Mouse (Mus musculus) E14TG2a.4 (cell line): ENCODE measurements around the gene Ptprc.

Source experiments
- CTCF ChIP-seq: conservative IDR thresholded peaks from 2 replicates; pipeline ENCODE4 v1.5.1; 2014; ENCODE audit warnings: low read length
- POU5F1 ChIP-seq: IDR thresholded peaks from 2 replicates; pipeline ENCODE4 v1.6.1; 2014; ENCODE audit warnings: low read length, borderline replicate concordance

DNA sequence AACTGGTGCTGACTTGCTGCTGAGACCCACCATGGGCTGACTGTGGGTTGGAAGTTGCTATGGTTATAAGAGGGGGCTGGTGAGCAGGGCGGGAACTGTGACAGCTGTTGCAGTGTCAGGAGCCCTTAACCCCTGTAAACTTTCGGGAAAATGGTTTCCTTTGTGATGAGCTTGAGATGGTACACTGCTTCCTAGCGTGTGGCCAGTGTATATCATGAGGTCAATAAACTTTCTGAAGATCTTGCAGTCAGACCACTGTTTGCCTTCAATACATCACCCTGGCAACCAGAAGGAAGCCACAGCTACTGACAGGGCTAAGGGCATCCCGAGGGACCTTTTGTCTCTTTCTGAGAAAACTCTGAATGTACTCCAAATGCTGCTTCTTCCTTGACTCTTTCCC is 145.9 kb downstream of the Ptprc start:
- TF ChIP-seq CTCF (no peak), POU5F1 (no peak)
